Mouse (Mus musculus): ENCODE data around the gene Mrpl21.

DNA sequence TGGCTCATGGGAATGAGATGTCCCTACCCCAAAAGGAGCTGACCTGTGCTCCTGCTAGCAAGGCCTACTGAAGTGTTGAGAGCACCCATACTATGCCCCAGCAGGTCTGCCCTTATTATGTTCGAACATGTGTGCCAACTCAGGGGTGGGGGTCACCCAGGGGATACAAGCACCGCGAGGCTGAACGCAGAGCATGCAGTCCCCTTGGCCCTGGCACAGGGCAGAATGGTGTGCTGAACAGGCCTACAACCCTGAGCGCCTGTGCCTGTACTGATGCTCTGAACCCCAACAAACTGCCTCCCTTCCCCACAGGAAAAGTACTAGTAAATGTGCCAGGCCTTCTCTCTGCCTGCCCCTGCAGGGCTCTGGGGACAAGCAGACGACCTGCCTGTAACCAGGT, 18.4 kb upstream of the Mrpl21 start:
- no peak for TF ChIP-seq CTCF (IDR thresholded peaks at IDR 0.05; ENCODE audit: extremely low read depth, insufficient read length, insufficient replicate concordance, low read depth, low read length)
- no peak for TF ChIP-seq POLR2A (IDR thresholded peaks at IDR 0.05; ENCODE audit: low read depth, low read length)
